Mouse (Mus musculus): ENCODE results near the gene Stfa3. TPM values are rescaled to one million over a fixed set of nuclear protein-coding genes. Genes with fewer than 3 reads are reported as not detected.

Gene Stfa3
- polyA plus RNA-seq (2012; rRNA removed): 31.3 and 50.9 TPM in 2 replicates

GRCm38 (mm10) chr16:36455342-36455802, at the start of gene Stfa3:
Stfa3 (minus strand) TSS chr16:36455392.

GRCm38 (mm10) chr16:36408357-36408756, 46.8 kb downstream of the Stfa3 start, which contains the start of gene Stfa2:
Stfa2 (minus strand) TSS chr16:36408457.

Other genes with a start within 250 kb of the Stfa3 start
- gene Gm5416, start 245.0 kb downstream of the Stfa3 start, polyA plus RNA-seq (2012; rRNA removed): 0.40 and 1.3 TPM in 2 replicates
- 2.1 and 2.8 TPM in 2 replicates for gene 2010005H15Rik, start 233.9 kb downstream of the Stfa3 start, polyA plus RNA-seq (2012; rRNA removed)
- gene Stfa1, start 178.4 kb downstream of the Stfa3 start, polyA plus RNA-seq (2012; rRNA removed): 108 and 154 TPM in 2 replicates
- gene BC117090, start 121.1 kb downstream of the Stfa3 start, polyA plus RNA-seq (2012; rRNA removed): 0.25 and 0.39 TPM in 2 replicates
- gene BC100530, start 87.6 kb downstream of the Stfa3 start, polyA plus RNA-seq (2012; rRNA removed): 81.1 and 121 TPM in 2 replicates
- gene Stfa2, start 46.9 kb downstream of the Stfa3 start, polyA plus RNA-seq (2012; rRNA removed): 10.6 and 15.7 TPM in 2 replicates
- gene Casr, start 106.7 kb upstream of the Stfa3 start, polyA plus RNA-seq (2012; rRNA removed): not detected in 2 replicates
- 4.4 and 5.2 TPM in 2 replicates for gene Cd86, start 210.7 kb upstream of the Stfa3 start, polyA plus RNA-seq (2012; rRNA removed)
- 0.02 and 0.05 TPM in 2 replicates for gene Ildr1, start 238.6 kb upstream of the Stfa3 start, polyA plus RNA-seq (2012; rRNA removed)